Mouse (Mus musculus): ENCODE results near the gene Kif18b. TPM values are rescaled to one million over a fixed set of nuclear protein-coding genes. Genes with fewer than 3 reads are reported as not detected.

Gene Kif18b
- total RNA-seq (2021) = under 1 TPM in 1 of 2 experiments, not detected in 1; 0.46 TPM
- long read RNA-seq, experiment 1 = 0 reads
- long read RNA-seq, experiment 2 = 0 reads

DNA sequence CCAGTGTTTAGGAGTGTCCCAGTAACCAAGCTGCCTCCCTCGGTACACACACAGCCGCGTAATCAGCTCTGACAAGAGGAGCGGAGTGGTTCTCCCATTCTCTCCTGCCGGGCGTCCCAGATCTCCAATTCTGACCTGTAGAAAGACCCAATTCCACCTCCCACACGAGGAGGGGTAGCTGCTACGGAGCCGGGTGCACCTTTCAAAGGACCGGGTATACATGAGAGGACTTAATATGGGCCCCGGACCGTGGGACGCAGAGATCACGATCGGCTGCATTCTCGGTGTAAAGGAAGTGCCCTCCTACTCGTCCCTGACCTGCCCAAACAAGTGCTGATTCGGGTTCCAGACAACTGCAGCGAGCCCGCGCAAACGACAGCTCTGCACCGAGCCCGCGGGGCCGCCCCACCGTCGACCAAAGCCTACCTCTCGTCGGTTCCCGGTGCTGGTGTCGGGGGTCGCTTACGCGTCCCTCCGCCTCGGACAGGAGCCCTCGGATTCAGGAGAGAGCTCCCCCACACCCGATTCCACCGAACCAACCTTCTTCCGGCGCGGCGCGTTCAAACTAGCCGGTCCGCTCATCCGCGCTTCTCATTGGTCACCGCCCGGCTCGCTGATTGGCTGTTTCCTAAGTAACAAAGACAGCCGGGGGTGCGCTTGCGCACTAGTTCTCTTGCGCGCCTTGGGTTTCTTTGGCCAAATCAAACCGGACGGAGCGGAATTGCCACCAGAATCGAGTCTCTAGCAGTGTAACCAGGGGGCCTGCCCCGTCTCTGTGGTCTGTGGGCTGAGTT is at the start of gene Kif18b:
TSS of gene Kif18b (minus strand) at position 568 of the 794 bp plus-strand sequence.
- peak; percentile 90 to 94 for DNase-seq (ENCODE audit: low spot score in 2 of 2)

DNA sequence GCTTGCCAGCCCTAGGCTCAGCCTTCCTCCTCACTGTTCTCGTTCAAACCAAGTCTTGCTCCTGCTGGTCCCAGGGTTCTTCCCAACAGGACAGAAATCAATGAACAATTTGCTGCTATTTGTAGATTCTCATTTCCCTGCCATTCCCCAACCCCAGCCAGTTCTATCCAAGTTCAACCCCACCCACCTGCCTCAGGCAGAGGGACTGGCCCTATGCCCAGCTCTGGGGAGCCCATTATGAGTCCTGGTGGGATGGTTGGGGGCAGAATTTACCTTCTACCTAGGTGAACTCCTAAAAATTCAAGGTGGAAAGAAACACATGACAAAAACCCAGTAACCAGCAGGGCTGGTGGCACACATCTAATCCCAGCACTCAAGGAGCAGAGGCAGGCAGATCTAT is 47.4 kb upstream of the Kif18b start:
- no peak for DNase-seq (ENCODE audit: low spot score in 2 of 2)

DNA sequence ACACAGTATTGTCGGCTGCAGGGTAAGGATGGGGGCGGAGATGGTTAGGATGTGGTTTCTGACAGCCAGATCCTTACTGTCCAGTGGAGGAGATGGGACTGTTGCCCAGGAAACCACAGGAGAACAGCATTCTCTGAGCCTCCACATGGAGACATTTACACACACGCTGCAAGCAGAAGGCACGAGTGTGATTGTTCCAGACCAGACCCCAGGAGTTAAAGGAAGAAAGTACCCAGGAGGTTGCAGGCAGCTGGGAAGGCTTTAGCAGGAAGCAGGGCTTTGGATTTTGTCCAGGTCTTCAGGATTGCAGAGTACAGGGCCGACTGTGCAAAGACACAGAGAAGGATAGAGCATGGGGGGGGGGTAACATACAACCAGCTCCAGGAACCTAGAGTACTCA is 46.7 kb upstream of the Kif18b start:
- peak in 1 of 2 experiments; percentile 34 for DNase-seq (ENCODE audit: low spot score in 2 of 2)

DNA sequence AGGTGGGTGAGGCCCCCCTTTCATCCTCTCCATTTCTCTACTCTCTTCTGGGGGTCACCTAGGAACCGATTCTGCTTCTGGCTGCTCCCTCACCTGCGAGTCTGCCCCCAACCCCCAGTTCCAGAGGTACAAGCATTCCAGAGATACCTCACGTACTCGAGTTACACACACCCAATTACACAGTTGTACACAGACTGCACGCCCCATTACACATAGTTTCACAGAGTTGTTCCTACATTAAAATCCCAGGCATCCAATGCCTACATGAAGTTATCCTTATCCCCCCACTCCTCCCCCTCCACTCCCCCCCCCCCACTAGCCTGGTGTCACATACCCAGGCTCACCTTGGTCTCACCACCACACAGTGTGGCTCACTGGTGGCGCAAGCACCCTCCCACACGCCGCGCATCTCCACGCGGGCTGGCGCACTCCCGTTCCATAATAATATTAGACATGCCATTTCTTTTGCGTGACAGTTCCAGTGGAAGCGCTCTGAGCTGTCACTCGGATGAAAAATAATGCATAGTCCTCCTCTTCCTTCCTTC is 39.7 kb upstream of the Kif18b start:
- DNase-seq (ENCODE audit: low spot score in 2 of 2) = no peak

DNA sequence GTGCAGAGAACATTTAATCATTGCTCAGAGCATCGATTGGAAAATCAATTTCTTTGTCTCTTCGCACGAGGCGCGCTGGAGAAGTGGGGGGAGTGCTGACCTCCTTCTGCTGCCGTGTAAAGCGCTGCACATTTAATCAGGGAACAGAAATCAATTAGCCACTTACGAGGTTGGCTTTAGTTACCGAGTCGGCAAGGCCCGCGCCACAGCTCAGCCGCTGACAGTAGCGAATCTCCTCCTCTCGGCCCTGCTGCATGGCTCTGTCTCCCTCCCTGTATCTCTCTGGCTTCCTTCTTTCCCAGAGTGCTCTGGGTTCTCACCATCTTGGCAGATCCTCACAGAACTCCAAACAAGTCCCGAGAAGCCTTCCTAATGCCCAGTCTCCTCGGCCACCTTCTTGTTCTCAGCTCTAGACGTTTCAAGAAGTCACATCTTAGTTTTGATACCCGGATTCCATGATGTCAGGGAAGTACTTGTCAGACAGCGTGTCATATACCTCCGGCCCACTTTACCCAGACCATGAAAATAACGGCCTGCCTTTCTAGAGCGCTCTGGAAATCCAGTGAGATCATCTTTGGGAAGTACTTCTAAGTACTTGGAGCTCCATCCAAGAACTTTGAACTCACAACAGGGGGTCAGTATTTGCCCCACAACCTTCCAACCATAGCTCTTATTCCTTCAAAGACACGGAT is 39.1 kb upstream of the Kif18b start:
- no peak for DNase-seq (ENCODE audit: low spot score in 2 of 2)

DNA sequence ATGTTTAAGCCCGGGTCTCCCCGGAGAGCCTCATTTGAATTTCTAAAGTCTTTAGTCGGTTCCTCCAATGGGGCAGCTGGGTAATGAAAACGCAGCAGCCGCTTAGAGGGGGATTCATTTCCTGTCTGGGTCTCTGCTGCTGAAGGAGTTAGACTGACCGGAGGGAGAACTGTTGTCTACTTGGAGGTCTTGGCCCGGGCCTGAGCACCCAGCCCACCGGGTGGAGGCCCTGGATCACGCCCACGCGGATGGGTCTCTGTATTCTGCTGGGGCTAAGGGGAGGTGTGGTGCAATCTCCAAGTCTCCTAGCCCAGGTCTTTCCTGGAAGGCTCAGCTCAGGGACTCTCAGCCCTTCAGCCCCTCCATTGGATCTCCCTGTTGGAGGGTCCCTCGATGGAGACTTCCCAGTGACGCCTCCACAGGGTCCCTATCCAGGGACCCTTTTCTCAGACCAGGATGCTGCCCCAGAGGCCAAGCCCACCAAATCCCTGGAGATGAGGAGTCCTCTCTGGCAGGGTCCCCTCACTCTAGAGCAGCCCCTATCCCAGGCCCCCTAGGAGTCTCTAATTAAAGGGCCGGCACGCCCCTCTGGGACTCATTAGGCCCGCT is 38.4 kb upstream of the Kif18b start:
- DNase-seq (ENCODE audit: low spot score in 2 of 2) = no peak

DNA sequence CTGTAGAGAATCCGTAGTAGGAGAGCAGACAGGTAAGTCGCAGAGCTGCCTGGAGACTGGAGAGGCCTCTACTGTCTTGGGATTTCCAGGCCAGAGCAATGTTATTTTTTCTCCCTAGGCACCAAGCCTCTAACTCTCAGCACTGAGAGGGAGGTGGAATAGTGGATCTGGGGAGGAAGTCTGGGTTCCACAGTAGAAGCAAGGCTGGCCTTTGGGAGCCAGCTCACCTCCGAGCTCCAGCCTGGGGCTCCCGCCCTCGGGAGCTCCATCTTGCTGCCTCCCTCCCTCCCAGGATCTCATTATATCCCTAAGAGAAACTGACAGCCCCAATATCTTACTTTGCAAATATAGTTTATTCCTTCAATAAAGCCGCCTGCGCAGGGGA is 37.9 kb upstream of the Kif18b start:
- no peak for DNase-seq (ENCODE audit: low spot score in 2 of 2)

DNA sequence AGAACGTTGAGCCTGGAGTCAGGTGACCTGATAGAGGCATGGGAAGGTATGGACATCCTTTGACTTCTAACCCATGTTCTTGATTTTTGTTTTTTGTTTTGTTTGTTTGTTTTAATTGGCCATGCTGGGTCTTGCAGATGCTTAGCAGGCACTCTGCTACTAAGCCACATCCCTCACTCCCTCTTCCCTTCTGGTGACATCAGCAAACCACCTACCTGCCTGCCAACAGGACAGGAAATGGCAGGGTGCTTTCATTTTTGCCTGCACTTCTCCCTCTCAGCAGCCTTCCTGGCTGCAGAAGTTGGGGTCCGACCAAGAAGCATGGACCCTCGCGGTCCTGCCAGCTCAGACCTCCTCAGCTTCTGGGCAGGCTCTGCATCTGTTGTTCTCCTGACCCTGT is 36.2 kb upstream of the Kif18b start:
- no peak for DNase-seq (ENCODE audit: low spot score in 2 of 2)

DNA sequence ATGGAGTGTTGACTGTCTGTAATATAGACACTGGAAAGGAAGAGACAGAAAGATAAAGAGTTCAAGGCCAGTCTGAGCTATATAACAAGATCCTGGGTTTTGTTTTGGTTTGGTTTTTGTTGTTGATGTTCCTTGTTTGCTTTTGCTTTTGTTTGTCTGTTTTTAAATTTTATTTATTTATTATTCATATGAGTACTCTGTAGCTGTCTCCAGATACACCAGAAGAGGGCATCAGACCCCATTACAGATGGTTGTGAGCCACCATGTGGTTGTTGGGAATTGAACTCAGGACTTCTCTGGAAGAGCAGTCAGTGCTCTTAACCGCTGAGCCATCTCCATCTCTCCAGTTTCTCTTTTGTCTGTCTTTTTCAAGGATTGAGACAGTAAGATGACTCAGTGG is 33.9 kb upstream of the Kif18b start:
- DNase-seq (ENCODE audit: low spot score in 2 of 2) = no peak

DNA sequence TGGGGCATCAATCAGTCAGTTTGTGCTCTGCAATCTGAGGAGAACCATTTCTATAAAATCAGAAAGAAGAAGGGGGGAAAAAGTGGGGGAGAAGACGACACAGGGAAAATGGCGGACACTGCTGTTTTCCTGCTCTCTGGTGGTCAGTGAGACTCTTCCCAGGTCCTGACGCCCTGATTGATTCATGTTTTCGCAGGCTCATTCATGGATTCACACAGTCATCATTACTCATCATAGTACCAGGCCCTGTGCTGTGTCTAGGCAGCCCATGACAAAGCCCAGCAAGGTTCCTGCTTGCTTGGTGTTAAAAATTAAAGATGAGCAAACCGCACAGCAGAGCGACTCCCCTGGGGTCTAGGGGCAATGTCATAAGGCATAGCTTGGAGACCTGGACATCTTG is 33.5 kb upstream of the Kif18b start:
- DNase-seq (ENCODE audit: low spot score in 2 of 2) = no peak

DNA sequence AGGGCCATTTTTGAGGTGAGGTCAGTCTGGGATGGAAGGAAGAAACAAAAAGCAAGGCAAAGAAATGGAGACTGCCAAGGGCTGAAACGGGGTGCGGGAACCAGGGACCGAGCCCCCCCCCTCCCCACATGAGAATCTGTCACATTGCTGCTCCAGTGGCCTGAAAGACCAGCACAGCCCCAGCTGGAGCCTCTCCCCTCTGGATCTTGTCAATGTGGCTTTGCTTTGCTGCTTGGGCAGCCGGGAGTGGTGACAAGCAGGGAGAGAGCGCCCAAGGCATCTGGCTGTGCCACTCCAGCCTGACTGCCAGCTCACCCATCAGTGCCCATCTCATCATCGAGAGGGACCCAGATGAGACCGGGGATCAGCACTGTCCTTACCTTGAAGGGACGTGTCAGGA is 32.8 kb upstream of the Kif18b start:
- no peak for DNase-seq (ENCODE audit: low spot score in 2 of 2)

DNA sequence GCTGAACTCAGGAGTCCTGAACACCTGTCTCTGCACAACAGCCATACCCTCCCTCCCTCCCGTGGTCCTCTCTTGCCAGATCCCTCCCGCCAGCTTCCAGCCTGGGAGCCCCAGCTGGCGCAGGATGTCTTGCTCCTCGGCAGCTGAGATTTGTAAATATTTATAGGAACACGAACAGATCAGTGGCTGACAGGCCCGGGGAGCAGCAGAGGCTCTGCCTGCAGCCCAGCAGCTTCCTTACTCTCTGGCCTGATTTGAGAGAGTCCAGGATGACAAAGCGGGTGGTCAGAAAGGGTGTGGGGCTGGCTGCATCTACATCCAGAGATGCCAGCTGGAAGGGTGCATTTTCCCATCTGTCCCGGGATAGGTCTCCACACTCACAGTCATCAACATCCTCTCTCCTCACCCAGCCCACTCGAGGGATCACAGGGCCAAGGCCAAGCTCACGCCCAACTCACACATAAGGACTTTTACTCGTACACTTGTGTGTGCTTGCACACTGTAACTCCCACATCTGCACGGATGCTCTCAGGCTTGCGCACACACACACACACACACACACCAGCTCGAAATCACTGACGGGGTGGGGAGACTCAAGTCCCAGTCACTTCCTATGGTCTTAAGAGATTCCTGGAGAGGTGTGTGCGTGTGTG is 32.2 kb upstream of the Kif18b start:
- no peak for DNase-seq (ENCODE audit: low spot score in 2 of 2)

DNA sequence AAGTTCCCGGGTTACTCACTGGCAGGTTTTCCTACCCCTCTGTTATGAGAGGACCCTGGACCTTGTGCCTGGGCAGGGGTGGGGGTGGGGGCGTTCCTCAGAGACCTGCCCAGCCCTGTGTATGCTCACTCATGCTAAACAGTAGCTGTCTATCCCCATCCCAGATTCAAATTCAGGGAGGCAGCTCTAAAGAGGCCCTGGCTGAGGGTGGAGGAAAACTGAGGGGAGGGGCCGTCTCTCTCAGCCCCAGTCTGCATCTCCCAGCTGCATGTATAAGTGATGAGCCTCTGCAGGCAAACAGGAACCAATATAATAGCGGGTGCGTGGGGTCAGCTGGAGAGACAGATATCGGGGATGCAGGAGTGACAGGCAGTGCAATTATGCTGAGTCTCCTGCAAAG is 28.0 kb upstream of the Kif18b start:
- no peak for DNase-seq (ENCODE audit: low spot score in 2 of 2)

DNA sequence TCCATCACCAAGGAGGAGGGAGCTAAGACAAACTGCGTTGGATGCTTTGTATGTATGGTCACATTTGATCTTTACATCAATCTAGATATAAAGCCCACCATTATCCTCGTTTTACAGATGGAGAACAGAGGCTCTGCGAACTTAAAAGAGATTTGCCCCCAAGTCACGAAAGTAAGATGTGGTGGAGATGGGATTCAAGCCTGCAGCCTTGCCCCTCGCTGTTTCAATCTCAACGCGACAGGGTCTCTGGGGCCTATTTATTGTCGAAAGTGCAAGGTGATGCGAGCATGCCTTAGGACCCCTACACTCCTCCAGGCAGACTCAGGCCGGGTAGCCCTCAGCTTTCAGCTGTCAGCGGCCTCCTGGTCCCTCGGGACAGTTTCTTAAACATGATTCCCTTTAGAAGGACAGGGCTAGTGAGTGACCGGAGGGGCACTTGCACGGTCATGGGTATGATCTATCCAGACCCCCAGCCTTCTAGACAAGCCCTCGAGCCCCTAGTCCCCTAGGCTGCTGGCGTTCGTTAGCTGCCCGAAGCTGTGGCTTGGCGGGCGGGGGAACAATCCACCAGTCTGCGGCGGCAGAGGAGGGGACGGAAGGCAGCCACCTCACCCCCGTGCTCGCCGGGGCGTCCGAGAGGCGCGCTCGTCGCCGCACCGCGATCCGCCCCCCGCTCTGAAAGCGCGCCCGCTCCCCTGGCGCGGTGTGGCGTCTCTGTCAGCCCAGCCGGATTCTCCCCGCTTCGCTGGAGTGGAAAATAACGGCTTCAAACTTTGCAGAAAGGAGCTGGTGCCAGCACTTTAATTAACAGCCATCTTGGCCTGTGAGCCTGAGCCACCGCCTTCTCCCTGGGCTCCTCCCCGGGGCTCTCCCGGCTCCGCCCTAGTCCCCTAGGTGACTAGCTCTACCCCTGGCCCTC is 23.4 kb upstream of the Kif18b start:
- peak; percentile 17 to 47 for DNase-seq (ENCODE audit: low spot score in 2 of 2)

DNA sequence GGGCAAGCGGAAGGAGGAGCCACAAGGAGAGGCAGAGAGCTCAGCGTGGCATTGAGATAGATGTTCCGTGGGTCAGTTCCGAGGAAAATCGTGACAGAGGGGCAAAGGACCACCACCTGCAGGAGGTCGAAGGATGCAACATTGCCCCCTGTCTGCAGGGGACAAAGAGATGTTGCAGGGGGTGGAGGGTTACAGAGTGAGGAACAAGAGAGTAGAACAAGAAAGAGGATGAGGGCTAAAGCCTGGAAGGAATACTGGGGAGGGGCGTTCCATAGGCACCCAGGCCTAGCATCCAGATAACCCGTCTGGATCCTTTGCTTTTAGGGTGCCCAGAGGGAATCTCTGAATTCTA is 22.0 kb upstream of the Kif18b start:
- no peak for DNase-seq (ENCODE audit: low spot score in 2 of 2)

DNA sequence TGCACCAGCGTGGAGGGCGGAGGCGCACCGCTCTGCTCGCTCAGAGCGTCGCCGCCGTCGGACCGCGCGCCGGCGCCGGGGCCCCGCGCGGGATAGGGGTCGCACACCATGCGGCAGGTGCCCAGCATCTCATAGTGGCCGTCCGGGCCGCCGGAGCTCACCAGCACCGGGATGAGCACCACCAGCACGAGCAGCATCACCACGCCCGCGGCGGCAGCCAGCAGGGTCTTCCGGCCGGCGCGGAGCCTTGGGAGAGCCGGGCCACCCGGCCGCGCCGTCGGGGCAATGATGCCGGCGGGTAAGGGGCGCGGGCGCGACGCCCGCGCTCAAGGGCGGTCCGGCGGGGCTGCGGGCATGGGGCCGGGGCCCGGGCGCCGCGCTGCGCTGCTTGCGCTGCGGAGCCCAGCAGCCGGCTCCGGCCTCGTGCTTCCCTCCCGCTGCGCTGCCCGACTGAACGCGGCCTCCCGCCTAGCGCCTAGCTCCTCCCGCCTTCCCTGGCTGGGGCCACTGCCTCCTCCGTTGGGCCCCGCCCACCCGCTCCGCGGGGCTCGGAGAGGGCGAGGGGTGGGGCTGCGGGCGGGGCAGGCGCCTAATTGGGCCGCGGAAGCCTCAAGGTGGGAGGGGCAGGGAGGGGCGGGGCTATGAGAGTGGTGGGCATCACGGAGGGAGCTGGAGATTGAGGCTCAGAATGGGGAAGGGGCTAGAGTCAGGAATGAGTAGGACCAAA is 21.5 kb upstream of the Kif18b start, which contains the start of gene C1ql1:
TSS of gene C1ql1 (minus strand) at position 424 of the 727 bp plus-strand sequence.
- peak; percentile 42 to 56 for DNase-seq (ENCODE audit: low spot score in 2 of 2)

DNA sequence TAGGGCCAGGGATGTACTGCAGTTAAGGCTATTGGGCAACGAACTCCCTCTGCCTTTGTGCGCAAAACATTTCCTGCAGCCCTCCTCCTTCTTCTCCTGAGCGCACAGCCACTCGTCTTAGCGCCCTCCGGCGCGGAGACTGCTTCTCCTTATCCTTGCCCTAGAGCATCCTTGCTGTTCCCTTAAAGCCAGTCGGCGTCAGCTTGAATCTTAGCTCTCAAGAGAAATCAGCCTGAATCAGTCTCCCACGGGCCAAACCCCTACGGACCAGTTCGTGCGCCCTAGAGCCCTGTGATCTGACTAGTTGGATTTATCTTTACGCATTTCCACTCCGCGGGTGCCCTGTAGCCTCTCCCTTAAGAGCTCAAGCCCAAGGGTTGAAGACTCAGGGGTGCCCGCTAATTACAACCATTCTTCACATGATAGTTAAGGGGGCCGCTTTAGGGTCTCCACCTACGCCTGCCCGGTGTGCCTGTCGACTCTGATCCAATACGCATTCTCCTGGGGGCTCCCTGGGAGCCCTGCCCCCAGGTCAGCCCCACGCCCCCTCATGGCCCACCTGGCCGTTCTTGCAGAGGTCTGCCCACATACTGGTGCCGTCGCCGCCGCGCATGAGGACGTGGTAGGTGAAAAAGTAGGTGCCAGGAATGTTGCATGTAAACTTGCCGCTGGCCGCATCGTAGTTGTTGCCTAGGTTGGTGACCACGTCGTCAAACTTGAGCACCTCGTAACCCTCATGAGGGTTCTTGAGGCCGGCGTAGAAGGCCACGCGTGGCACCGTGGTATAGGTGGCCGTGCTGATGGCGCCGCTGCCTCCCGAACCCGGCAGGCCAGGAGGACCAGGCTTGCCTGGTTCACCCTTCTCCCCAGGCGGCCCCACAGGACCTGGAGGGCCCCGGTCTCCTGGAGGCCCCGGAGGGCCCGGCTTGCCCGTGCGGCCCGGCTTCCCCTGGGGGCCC is 20.7 kb upstream of the Kif18b start:
- no peak for DNase-seq (ENCODE audit: low spot score in 2 of 2)

DNA sequence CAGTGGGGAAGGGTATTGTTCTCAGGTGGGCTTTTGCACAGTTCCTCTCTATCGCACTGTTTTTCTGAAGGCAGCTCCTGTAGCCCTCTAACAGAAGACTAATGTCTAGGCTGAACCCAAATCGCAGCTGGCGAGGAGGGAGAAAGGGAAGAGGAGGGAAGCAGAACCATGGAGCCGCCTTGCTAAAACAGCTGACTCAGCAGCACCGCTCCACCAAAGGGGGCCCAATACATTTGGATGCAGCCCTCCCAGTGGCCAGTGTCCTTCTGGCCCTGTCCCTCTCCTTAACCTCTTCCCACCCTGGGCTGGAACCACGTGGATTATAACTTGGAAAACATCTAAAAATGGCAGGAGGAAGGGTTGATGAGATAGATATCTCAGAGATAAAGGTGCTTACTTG is 16.3 kb upstream of the Kif18b start:
- no peak for DNase-seq (ENCODE audit: low spot score in 2 of 2)

Data from left cerebral cortex, adult 18-20 months (tissue).